Mouse (Mus musculus) embryonic facial prominence, embryonic 13.5 days (tissue): ENCODE measurements around the gene Spata19. TPM values are rescaled to one million over a fixed set of nuclear protein-coding genes. Genes with fewer than 3 reads are reported as not detected.

Source experiments
- ATAC-seq: fragments of 200-750 bp; cut with Nextera tagmentation; 2 replicates; pipeline ENCODE4 v1.8.0; 2017; ENCODE audit warnings: low read depth; ENCODE audit not compliant: insufficient number of reproducible peaks, insufficient read depth, low FRiP score, low TSS enrichment
- H3K27ac ChIP-seq: fragments of 300-500 bp; sonication (generic); 2 replicates; pipeline ENCODE4 v1.5.1; 2015; ENCODE audit warnings: moderate library complexity, mild to moderate bottlenecking, inconsistent platforms
- H3K27me3 ChIP-seq: fragments of 300-500 bp; sonication (generic); 2 replicates; pipeline ENCODE4 v1.6.1; 2015; ENCODE audit warnings: mild to moderate bottlenecking, inconsistent platforms
- H3K36me3 ChIP-seq: fragments of 300-500 bp; sonication (generic); 2 replicates; pipeline ENCODE4 v1.6.1; 2015; ENCODE audit warnings: mild to moderate bottlenecking, inconsistent platforms
- H3K4me1 ChIP-seq: fragments of 300-500 bp; sonication (generic); 2 replicates; pipeline ENCODE4 v1.6.1; 2015; ENCODE audit warnings: inconsistent platforms
- H3K4me2 ChIP-seq: fragments of 300-500 bp; sonication (generic); 2 replicates; pipeline ENCODE4 v1.6.1; 2015; ENCODE audit warnings: moderate library complexity, mild to moderate bottlenecking, inconsistent platforms
- H3K4me3 ChIP-seq: fragments of 300-500 bp; sonication (generic); 2 replicates; pipeline ENCODE4 v1.5.1; 2015; ENCODE audit warnings: mild to moderate bottlenecking, inconsistent platforms
- H3K9ac ChIP-seq: fragments of 300-500 bp; sonication (generic); 2 replicates; pipeline ENCODE4 v1.6.1; 2015; ENCODE audit warnings: mild to moderate bottlenecking, inconsistent platforms
- H3K9me3 ChIP-seq: fragments of 300-500 bp; sonication (generic); 2 replicates; pipeline ENCODE4 v1.6.1; 2016; ENCODE audit warnings: inconsistent platforms
- WGBS: fragments of 180-500 bp; shearing (Covaris S2); methylation state at CpG from one replicate; pipeline ENCODE4 v1.1.7; 2015; ENCODE audit warnings: mixed read lengths; 5-methylcytosine and 5-hydroxymethylcytosine counted together
- polyA plus RNA-seq: library from polyadenylated mRNA; unstranded; fragments of >200 nt; fragmentation: Nextera tagmentation; extraction: Ambion mirVana; gene quantifications from 2 replicates; pipeline ENCODE4 v1.2.1, GENCODE M21; 2015

The Spata19 gene
- polyA plus RNA-seq, 1 experiment from 2014 or later: not detected

DNA sequence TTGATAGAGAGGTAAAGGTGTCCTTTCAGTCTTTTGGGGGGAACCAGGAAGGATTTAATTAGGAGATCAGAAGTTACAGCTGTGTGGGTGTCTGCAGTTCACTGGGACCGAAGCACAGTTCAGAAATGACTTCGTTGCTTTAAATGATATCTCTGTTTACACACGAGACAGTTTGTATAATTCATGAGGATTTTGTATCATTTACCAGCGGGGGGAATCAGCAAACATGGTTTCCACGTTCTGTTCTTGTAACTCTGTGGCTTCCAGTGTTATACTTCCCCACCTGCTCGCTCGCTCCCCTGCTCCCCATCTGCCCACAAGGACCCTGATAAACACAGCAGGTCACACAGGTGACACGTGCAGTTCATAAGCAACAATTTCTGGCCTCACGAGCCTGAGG is 39.3 kb downstream of the Spata19 start:
- Histone ChIP-seq H3K27me3 (no peaks in the 10 kb centered on the region), H3K4me3 (no peak overlapping the region), H3K36me3 (no peaks in the 10 kb centered on the region), H3K27ac (no peak overlapping the region), H3K9ac (no peak overlapping the region), H3K9me3 (no peaks in the 10 kb centered on the region), H3K4me1 (peaks cover 14% of the 10 kb centered on the region; the same call in 1 of the 2 replicates), H3K4me2 (no peak overlapping the region)
- no peak for ATAC-seq
- 59% methylated on average over 9 of the region's 9 CpGs for WGBS

DNA sequence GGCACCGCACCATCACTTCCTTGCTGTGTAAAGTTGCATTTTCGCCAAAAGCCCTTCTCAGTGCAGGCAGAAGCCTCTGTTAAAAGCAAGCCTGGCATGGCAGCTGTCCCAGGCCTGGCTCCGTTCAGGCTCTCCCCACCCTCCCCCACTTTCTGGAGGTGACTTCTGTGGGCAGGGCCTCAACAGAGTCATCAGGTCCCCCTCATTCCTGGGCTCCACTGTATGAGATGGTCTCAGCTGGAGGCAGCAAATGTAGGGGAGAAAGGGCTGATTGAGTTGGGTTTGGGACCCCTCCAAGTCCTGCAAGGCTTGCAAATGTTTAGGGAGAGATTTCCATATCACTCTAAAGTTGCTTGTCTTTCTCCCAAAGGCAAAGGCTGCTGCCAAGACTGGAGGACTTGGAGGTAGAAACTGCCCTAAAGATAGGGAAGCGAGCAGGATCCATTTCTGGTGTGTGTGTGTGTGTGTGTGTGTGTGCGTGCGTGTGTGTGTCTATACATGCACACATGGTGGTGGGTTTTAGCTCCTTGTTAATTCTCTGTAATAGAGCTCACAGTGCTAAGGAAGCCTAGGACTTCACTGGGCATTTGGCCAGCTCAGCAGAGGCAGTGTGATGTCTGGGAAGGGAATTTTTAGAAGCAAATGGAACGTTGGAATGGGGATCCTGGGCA is 40.9 kb downstream of the Spata19 start:
- peak; percentile 18; the same call in 1 of the 2 replicates for ATAC-seq
- Histone ChIP-seq H3K27me3 (no peaks in the 10 kb centered on the region), H3K4me1 (peaks cover 14% of the 10 kb centered on the region; the same call in 1 of the 2 replicates), H3K4me3 (no peak overlapping the region), H3K27ac (peak overlapping the region; percentile 48), H3K36me3 (no peaks in the 10 kb centered on the region), H3K9me3 (no peaks in the 10 kb centered on the region), H3K9ac (no peak overlapping the region), H3K4me2 (no peak overlapping the region)
- 59% methylated on average over 7 of the region's 7 CpGs for WGBS

DNA sequence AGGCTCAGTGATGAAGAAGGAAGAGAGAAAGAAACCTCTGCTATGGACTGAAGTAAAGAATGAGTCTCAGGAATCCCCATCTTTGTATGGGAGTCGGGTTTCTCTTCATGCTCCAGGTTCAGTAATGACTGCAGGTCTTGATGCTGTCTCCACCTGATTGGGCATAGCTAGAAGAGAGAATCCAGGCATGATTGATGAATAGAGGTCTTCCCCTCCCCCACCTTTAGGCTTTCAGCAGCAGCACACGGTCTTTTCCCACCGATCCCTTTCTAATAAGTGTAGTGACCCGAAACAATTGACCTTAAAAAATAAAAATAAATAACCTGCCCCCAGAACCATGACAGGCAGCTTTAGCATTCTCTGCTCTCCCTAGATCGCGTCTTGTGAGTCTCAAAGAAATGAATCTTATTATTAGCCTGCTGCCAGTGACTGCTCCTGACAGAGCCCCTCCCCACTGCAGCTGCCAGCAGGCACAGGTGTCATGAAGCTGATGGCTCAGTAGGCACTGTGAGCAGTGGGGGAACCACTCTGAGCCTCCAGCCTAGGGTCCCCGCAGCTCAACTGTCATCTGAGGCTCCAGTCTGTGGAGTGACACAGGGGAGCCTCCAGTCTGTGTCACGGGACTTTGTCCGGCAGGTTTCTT is 53.3 kb downstream of the Spata19 start:
- no peak overlapping the region for H3K27ac ChIP-seq
- no peaks in the 10 kb centered on the region for H3K9me3 ChIP-seq
- WGBS: 48% methylated on average over 9 of the region's 9 CpGs
- H3K36me3 ChIP-seq: no peaks in the 10 kb centered on the region
- no peak overlapping the region for H3K4me2 ChIP-seq
- H3K4me1 ChIP-seq: no peaks in the 10 kb centered on the region
- H3K27me3 ChIP-seq: no peaks in the 10 kb centered on the region
- H3K4me3 ChIP-seq: no peak overlapping the region
- H3K9ac ChIP-seq: no peak overlapping the region
- no peak for ATAC-seq

Other genes with a start within 250 kb of the Spata19 start
- gene Jam3, start 241.4 kb upstream of the Spata19 start, polyA plus RNA-seq: 94.7 and 97.8 TPM in 2 replicates
- 3.0 and 4.4 TPM in 2 replicates for gene Igsf9b, start 97.6 kb upstream of the Spata19 start, polyA plus RNA-seq